ENCODE assay signal across 10 mouse cellular contexts in genomic region chr15:93916856-93917255, GRCm38 (mm10).
DNase-seq lines count a peak whose midpoint lies in the region; ATAC-seq and TF ChIP-seq lines count a peak whose summit lies in the region.
"Had no signal": no experiment of that assay in that cellular context is flagged by ENCODE, and none has a peak within 500 bp of the region (broad histone marks: within the 10 kb centered on the region; RNA-seq: fewer than 3 reads in every experiment).

No protein-coding gene starts in this region.

- H3K27me3 ChIP-seq in heart, embryonic 16.5 days (ENCODE audit: control insufficient read depth, insufficient read depth, low read length) = no peaks in the 10 kb centered on the region
- no peaks in the 10 kb centered on the region for H3K27me3 ChIP-seq in testis, adult 2 months (ENCODE audit: control insufficient read depth, insufficient read depth, low read length)
- H3K27me3 ChIP-seq: CH12.LX had no signal

- ATAC-seq in heart, embryonic 16.5 days (replicated peaks; ENCODE audit: extremely low read depth, insufficient read depth, low FRiP score) = no peak

- no peak for DNase-seq in heart, adult 9 months (ENCODE audit: low spot score in 2 of 2)
- no peak for DNase-seq in testis, postnatal 14 days (ENCODE audit: low spot score)
- DNase-seq in kidney, postnatal 10 days = peak; percentile 24
- no peak for DNase-seq in c-Kit-positive CD71-positive TER-119-positive erythroid progenitor cells, embryonic 14.5 days (ENCODE audit: low spot score)
- DNase-seq in layer of hippocampus, adult 8-10 months (ENCODE audit: low spot score in 2 of 2) = no peak
- no peak for DNase-seq in urinary bladder, postnatal 10 days (ENCODE audit: low spot score)
- DNase-seq: embryo, embryonic 11 days had no signal

- H3K4me2 ChIP-seq in heart, embryonic 16.5 days (ENCODE audit: low read depth, low read length) = peak overlapping the region; percentile 61

- no peak for TF ChIP-seq POLR2A in testis, adult 2 months (IDR thresholded peaks at IDR 0.05; ENCODE audit: control insufficient read depth, low read depth, low read length)

- 14% methylated on average over 3 of the region's 3 CpGs for WGBS in heart, embryonic 16.5 days

- peaks cover 32% of the 10 kb centered on the region for H3K4me1 ChIP-seq in heart, embryonic 16.5 days (ENCODE audit: control insufficient read depth, insufficient read depth, low read length)
- no peaks in the 10 kb centered on the region for H3K4me1 ChIP-seq in testis, adult 2 months (ENCODE audit: control insufficient read depth, insufficient read depth, low read length)

- H3K36me3 ChIP-seq in heart, embryonic 16.5 days (ENCODE audit: control insufficient read depth, insufficient read depth) = no peaks in the 10 kb centered on the region
- H3K36me3 ChIP-seq in testis, adult 2 months (ENCODE audit: control insufficient read depth, insufficient read depth, low read length) = no peaks in the 10 kb centered on the region

- peak overlapping the region; percentile 44; the same call in 1 of the 2 replicates for H3K9ac ChIP-seq in heart, embryonic 16.5 days (ENCODE audit: low read length)

- TF ChIP-seq CTCF in testis, adult 2 months (IDR thresholded peaks at IDR 0.05; ENCODE audit: control insufficient read depth, insufficient read depth, insufficient replicate concordance, low read depth, low read length) = no peak

- peak overlapping the region; percentile 72 for H3K27ac ChIP-seq in heart, embryonic 16.5 days (ENCODE audit: low read length)
- H3K27ac ChIP-seq in testis, adult 2 months (ENCODE audit: control insufficient read depth, insufficient read depth, low read depth, low read length) = peak overlapping the region; percentile 39; the same call in 1 of the 2 replicates

- H3K9me3 ChIP-seq in heart, embryonic 16.5 days (replicated peaks; ENCODE audit: control insufficient read depth, low read length) = no peaks in the 10 kb centered on the region

- peak overlapping the region; percentile 39 for H3K4me3 ChIP-seq in heart, embryonic 16.5 days (ENCODE audit: low read length)
- H3K4me3 ChIP-seq in testis, adult 2 months (ENCODE audit: control insufficient read depth, low read depth, low read length) = no peak overlapping the region
